Mouse (Mus musculus) spleen, adult 18-20 months (tissue): Measurements from ENCODE around the gene Ap3b1.

Experiments
- DNase-seq, 2 experiments: peaks; one replicate each; pipeline ENCODE4 v3.0.0; 2022; ENCODE audit warnings: mixed read lengths in 2 of 2

The Ap3b1 gene

DNA sequence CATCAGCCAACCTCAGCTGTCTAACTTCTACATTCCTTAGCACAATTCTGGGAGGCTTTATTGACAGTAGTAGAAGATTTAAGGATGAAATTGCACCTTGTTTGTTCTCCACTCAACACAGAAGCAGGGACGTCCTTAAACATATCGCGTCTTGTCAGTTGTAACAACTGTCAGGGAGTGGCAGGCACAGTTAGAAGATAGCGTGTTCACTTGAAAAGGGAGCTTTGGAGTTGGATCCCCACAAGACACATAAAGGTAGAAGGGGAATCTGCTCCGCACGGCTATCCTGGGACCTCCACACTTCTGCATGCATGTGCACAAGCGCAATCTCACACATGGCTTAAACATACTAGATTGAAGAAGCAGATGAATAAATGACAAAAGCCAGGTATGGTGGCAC is 183.3 kb downstream of the Ap3b1 start:
- DNase-seq, result no peak

DNA sequence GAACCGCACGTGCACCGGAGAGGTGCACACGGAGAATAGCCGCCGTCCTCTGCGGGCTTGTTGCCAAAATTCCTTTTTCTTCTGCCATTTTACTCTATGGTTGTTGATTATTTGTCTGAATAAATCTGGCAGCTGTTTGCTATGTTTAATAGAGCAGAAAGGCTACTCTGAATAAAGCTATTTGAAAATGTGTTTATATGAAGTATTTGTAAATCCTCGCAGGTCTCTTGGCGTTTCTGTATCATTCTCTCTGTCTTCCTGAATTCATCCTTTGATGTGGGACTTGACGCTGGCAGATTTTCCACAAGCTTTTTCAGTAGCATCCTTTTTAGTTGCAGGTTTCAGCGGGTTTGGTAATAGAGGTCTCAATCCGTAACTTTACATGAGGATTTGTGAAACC is 185.5 kb downstream of the Ap3b1 start:
- DNase-seq, result no peak

DNA sequence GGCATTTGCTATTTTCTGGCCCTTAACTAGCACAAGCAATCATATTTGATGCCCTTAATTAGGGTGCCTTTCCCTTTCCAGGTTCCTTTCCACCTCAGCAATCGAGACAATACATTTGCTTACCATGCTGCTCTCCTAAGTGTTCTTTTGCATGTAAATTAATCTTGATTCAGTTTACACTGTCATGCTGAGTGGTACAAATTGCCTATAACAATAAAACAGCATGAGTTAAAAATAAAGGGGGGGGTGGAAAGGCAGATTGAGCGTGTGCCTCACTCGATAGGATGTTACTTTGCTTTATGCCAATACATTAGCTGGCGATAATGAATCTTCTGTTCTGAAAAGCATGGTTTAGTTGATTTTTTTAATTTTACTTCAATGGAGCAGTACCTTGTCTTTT is 187.0 kb downstream of the Ap3b1 start:
- DNase-seq, result no peak

DNA sequence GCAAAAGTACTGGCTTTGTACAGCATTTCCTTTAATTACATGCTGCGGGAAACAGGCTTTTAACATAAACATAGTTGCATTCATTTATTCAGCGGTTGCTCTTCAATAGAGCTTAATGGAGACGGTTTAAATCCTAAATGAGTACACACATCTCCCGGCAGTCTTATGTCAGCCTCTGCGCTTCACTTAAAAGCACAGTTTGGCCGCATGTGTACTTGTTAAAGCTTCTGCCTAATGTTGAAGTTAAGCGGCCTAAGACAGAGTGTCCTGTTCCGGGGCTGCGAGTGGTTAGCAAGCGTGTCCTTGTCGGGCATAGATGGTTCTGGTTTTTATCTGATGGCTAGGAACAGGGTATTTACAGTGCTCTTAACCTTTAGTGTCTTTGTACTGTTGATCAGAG is 187.5 kb downstream of the Ap3b1 start:
- no peak for DNase-seq

DNA sequence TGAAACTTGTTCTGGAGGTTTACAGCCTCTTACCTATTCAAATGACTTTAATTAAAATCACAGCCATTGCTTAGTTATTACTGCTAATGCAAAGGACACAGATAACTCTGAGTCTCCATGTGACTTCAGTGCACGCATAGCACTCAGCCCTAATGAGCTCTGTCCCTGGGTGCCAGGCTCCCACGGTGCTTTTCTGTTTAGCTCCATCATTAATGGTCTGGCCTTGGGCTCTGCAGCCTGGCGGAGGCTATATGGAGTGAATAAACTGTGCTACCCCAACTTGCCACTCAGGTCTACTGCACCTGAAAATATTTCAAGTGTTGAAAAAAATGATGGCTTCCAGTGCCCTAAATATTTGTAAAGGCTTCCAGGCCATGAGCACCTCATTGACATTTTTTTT is 190.8 kb downstream of the Ap3b1 start:
- DNase-seq, result no peak

DNA sequence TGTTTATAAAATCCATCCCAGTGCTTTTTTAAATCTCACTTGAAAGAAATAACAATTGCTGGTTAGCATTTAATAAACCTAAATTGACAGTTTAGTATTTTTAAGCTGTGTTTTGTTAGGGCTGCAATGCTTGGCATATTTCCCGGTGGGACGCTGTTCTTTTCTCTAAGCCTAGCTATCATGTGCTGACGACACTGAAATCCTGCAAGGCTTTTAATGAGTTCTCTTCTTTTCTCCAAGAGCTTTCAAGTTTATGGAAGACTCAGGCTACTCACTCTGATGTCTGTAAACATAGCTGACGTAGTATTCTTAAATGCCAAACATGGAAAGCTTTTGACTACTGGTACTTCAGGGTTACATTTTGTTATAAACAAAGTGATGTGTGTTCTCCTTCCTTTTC is 191.3 kb downstream of the Ap3b1 start:
- no peak for DNase-seq

DNA sequence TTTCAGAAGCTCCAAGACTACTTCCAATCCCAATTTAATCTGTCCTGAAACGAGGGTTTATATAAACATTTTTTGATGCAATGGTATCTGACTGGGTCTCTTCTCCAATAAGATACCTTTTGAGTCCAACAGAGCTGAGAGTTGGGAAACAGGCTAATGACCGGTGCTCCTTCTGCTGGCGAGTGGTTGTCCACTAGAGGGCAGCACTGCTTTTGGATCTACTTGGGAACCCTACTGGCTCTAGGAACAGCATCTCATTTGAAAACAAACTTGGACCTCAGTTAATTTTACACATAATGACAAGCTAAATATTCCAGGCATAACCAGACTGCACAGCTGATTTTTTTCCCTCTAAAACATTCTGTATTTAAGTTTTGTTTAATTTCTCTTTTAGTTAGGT is 201.3 kb downstream of the Ap3b1 start:
- DNase-seq, result peak; percentile 20 to 60

DNA sequence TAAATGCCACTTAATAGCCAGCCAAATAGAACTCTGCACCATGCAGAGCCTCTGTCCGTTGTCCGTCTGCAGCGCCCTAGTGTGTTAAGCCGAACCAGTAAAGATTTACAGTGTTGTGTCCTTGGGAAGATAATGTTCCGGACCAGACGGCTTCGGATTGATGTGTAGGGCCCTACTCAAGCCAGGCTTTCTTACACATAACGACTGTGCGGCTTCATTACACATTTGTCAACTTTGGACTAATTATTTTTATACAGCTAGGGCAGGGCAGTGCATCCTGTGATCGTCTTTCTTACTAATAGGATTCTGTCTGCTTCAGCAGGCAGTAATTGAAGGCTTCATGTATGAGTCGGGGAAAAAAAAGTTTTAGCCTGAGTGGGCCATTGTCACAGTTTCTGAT is 202.1 kb downstream of the Ap3b1 start:
- DNase-seq, result no peak

DNA sequence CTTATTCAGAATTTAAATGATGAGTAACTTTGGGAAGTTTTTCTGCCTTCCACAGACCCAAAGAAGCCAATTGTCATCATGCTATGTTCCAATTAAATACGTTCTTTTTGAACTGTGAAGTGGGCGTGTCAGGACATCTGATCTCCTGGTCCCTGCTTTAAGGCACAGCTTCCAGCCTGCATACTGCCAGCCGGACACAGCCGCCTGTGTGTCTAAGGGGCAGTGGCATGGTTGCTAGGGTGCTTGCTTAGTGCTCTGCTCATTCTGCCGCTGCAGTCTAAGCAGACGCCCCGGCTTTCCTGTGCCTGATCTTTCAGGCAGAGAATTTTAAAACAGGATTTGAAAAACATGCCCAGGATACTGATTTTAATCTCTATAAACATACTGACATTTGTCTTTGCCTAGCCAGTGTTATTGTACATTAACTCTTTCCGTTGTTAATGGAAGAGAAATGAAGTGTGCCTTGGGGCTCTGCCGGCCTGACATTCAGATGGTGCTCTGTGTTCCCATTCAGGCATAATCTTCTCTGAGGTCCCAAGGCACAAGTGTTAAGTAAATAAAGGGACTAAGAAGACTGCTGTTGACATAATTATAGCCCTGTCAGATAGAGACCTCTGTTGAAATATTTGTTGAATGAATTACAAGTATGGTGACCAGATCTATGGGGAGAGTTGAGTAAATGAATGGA is 204.0 kb downstream of the Ap3b1 start:
- no peak for DNase-seq

DNA sequence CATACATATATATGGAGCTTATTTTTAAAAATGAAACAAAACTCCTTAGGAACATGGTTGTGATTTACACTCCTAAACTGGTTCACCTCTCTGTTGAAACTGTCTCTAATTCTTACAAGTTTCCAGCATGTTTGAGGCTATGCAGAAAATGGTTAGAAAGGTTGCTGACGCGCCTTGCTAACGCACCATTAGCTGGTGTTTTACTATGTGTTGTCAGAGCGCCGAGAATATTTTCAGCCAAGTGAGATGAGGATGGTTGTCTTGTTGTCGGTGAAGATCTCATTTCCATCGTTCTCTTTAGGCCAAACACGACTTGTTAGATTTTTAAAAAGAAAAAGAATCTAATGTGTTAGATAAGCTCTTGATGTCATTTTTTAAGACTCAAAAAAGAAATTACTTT is 205.1 kb downstream of the Ap3b1 start:
- no peak for DNase-seq

DNA sequence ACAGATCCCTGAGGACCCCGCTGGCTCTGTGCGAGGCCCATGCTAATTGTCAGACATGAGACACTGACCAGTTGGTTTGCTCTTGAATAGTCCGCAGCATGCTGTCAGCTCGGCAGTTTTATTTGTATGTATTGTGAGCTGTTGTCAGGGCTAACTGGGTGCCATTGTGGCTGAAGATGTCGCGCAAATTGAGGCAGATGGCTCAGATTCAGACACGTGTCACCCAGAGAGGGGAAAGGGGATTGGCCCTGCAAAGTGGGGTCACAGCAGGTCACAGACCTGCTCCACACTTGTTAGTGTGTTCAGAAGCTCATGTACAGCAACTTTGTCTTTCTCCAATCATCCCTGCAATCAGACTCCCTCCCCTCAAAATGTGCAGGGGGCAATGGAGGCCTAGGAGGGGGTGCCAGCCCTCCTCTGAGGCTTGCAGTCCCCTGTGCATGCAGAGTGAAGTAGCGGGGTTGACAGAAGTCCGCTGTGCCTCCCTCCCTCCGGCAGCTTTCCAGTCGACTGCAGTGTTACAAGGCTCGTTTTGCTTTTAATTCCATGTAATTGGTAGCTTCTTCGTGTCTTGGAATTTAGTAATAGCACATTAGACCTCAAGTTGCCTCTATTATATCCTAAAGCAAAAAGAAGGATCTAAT is 205.7 kb downstream of the Ap3b1 start:
- DNase-seq, result no peak

DNA sequence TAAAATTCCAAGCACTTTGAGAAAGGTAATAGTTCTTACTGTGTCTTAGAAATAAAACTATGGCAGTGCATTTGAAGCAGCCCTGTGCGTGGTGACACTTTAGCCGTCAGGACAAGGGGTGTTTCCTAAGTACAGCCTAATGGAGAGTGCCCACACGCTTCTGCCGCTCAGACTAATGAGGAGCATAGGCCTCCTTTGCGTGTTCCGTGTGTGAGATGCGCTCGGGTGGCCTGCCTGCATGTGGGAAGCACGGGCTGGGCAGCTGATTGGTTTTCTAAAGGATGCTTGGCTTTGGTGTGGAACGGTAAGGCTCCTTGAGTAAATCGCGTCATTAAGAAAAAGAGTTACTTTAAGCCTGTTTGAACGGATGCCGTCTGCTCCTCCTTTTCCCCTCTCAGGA is 206.4 kb downstream of the Ap3b1 start:
- DNase-seq, result no peak

DNA sequence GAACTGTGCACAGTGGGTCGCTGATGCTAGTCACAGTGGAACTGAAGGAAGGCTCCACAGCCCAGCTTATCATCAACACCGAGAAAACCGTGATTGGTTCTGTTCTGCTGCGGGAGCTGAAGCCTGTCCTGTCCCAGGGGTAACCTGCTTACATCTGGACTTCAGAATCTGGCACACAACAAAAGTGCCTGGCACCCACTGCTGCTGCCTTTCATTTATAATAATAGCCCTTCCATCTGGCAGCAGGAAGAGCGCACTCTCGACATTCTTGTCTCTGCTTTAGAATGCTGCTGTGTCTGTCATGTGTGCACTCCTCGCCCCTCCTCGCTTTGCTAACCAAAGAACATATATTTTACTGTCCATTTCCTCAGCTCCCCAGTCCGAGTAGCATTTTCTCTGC is 206.9 kb downstream of the Ap3b1 start:
- no peak for DNase-seq

DNA sequence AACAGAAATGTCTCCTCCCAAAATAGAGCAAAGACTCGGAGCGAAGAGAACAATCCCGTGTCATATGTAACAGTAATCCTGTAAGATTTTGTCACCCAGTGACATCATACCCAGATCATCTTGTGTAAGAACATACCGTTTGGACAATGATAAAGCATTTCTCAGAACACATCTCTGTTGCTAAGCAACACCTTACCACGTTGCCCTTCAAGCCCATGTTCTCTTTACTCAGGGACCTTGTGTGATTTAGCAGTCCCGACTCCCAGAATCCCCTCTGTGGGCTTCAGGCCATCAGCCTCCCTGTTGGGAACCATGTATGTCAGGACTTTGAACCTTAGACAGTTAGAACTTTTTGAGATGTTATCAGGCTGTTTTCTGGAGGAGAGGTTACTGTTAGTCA is 209.0 kb downstream of the Ap3b1 start:
- no peak for DNase-seq

DNA sequence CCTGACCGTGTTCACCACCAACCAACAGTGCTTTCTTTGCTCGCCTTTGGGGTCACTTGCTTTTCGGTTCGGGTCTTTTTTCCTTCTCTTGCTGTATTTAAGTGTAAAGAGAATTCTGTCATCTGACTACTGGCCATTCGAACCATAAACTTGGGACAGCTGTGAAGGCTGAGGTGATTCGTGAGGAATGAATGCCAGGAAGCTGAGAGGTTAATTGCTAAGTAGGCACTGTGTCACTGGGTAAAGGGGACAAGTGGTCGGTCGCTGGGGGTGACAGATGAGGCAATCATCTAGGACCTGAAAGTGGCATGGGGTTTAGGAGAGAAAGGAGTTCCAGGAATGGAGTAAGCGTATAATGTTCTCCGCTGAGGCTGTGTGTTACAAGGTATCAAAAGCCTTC is 212.2 kb downstream of the Ap3b1 start:
- no peak for DNase-seq

DNA sequence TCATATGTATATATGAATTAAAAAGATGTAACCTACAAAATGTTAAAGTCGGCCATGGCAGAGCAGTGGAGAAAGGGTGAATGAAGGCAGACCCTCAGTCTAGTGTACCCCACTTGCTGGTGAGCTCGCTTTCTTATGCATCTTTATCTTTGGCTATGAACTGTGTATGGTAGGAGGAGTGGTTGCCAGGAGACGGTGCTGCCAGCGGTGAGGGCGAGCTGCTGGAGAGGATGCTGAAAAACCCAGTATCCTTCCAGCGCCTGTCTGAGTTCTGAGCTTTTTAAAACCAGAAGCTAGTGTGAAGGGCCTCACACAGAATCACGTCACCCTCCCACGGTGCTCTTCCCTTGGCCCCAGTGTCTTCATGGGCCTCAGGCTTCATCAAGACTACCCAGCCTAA is 214.6 kb downstream of the Ap3b1 start:
- no peak for DNase-seq

DNA sequence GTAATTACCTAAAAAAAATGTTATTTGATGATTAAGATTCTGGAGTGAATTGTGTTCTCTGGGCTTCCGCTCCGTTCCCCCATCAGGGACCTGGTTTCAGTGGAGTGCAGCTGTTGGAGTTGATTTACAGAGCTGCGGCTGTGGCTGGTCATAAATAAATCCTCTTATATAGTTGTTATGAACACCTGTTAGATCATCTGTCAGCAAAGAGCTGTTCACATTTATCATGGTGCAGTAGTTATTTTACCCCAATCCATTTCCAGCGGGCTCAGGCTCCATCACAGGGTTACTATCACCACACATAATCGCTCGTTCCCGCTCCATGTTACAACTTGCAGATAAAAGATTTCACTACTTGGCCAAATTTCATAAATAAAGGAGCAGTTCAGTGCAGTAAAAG is 215.1 kb downstream of the Ap3b1 start:
- DNase-seq, result no peak

DNA sequence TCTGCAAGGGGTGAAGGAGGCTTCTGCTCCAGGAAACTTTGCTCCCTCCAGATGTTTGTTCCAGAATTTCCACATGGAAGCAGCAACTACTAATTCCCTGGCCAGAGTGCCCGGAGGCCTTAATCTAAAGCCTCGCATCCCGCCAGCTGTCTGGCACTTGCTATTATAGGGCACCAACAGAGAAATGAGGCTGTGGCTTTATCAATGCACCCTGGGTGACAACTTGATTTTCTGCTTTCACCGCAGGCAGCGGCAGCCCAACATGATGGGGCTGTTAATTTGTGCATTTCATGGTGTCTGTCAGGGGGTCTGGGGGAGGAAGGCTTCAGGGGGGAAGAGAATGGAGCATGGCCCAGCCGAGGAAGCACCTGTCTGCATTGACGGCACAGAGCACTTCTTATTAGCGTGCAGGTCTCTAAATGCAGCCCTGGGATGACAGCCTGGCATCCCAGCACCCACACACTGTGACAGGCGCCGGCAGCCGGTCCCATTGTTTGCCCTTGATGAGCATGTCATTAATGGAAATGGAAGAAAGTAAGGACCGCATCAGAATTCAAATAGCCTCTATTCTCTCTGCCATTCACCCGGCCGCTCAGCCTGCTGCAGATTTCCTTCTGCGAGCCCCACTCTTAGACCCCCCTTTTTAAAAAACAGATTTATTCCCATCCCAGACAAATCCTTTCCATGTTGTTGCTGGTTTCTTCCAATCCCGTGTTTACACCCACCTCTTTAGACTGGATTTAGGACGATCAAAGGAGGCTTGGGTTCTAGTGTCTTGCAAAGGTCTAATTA is 217.0 kb downstream of the Ap3b1 start:
- no peak for DNase-seq

DNA sequence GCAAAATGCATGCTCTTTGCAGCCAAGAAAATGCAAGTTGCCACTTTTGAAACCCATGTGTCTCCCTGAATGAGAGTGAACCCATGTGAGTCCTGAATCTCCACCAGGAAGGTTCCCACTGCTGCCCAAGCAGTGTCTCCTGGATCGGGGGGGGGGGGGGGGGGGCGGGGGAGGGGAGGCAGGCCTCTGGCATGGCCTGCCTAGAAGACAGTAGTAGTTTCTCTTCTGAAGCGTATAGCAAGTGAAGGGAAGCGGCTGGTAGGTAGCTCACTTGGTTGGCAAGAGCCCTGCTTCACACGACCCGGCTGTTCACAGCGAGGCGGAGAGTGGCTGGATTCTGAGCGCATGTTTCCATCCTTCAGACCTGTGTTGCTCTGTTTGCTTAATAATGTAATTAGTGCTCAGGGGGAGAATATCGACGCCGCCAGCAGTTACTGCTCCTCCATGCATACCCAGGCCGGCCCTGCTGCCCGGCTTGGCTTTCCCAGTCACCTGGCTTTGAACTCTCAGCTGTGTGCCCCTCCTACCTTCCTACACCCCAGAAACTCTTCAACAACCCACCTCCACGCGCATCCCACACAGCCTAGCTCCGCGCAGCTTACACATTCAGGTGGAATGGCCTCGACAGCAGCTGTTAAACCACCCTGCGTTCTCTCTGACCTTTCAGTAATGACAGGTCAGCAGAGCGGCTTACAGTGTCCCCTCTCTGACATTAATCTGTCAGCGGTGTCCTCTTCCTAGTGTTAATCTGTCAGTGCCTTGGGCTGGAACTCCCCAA is 217.8 kb downstream of the Ap3b1 start:
- no peak for DNase-seq

DNA sequence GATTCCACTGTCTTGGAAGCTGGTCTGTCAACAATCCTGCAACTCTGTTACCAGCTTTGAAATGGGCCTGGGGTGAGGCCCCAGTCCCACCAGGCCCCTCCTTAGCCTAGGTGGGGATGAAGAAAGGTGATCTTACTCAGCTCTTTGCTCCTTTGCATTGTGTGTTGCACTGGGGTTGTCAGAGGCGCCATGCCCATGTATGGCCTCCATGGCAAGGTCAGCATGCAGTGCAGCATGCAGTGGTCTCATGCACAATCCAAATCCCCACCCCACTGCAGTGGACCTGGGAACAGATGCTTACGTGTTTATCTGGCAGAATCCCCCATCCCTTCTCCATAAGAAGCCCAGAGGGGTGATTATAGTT is 218.4 kb downstream of the Ap3b1 start:
- no peak for DNase-seq

DNA sequence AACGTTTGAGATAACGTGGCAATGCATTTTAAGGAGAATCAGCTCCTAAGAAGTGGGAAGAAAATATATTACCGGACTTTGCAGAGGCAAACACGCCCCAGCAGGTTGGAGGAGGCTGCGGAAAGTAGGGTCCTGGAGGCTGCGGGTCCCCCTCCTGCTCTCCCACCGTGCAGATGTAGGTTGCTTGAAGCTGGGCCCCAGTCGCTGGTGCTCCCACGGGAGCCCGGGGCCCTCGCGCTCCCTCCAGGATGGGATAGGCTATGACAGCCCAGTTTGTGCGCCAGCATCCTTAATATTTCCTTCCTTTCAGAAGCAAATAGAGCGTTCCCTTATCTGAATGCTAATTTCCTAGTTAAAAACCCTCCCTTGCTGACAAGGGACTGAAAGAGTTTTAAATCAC is 236.5 kb downstream of the Ap3b1 start:
- no peak for DNase-seq

DNA sequence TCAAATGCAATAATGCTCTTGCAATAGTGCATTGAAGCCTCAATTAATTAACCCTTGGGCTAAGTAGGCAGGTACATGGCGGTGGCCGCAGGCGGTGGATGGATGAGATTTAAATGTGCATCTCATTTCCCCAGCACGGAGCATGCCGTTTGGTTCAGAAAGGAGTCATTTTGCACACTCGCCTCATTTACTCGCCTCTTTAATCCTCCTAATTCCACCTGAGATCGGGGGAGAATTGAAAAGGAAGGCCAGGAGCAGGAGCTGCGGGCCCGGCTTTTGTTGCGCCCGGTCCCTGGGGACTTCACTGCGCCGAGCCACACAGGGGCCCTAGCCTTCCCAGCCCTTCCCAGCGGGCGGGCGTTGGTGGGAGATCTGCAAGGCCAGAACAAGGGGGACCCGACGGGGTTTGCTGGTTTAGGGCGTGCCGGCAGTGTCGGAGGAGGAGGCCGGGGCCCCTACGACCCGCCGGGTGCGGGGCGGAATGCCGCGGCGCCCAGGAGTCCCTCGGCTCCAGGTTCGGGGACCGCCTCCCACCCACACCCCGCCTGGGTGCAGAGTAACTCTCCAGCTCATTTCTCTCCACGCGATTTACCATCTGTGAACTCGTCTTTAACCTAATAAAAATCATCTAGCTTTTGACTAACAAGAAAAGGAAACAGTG is 237.1 kb downstream of the Ap3b1 start:
- no peak for DNase-seq
